ENCODE assay signal across 21 mouse cellular contexts in the genomic region with DNA sequence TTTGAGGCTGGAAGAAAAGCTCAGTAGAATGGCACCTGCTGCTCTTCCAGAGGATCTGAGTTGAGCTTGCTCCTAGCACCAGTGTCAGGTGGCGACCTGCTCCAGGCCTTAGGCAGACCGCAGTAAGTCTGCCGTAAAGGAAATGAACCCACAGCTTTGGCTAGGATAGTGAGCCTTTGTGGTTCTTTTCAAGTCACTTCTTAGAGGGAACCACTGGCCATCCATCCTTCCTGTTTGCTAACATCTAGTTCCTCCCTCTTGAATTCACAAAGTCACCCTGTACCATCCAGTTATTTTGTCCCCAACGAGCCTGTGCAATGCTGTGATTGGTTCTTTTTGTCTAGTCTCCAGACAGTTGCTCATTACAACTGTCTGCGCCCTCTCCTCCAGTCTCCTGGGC. TPM values are rescaled to one million over a fixed set of nuclear protein-coding genes. Genes with fewer than 3 reads are reported as not detected.
A peak's percentile ranks its signal among the peaks of the same experiment; 100 is the strongest.
DNase-seq lines count a peak whose midpoint lies in the region; ATAC-seq and TF ChIP-seq lines count a peak whose summit lies in the region.
"Had no signal": no experiment of that assay in that cellular context is flagged by ENCODE, and none has a peak within 500 bp of the region (broad histone marks: within the 10 kb centered on the region; RNA-seq: fewer than 3 reads in every experiment).

No protein-coding gene starts in this region.

- WGBS in heart, embryonic 12.5 days: 81% methylated on average over 5 of the region's 5 CpGs
- whole genome bisulfite sequencing in kidney, adult 2 months: 73% methylated on average over 5 of the region's 5 CpGs

- no peaks in the 10 kb centered on the region for H3K9me3 ChIP-seq in heart, embryonic 12.5 days (replicated peaks)

- no peak for DNase-seq in heart, postnatal 25 days (ENCODE audit: low spot score)
- DNase-seq in left cerebral cortex, adult 2 months (ENCODE audit: extremely low spot score in 1 of 2, low spot score in 2 of 2): no peak
- DNase-seq in left cerebral cortex, postnatal 14 days (ENCODE audit: low spot score in 2 of 2): no peak
- DNase-seq in kidney, adult 2 months: no peak
- DNase-seq: cerebellum, adult 8-10 months; embryo, embryonic 11 days; heart, adult 11 months; kidney, adult 9 months; midbrain, embryonic 14.5 days; right cerebral cortex, adult 18-20 months; thymus, postnatal 4 days had no signal

- H3K36me3 ChIP-seq in heart, embryonic 12.5 days: peaks cover 86% of the 10 kb centered on the region
- peaks cover 14% of the 10 kb centered on the region for H3K36me3 ChIP-seq in kidney, adult 2 months (ENCODE audit: control insufficient read depth, insufficient read depth, low read length)

- no peak for TF ChIP-seq CTCF in left cerebral cortex, adult 2 months (IDR thresholded peaks at IDR 0.05)
- no peak for TF ChIP-seq CTCF in kidney, adult 2 months (conservative IDR thresholded peaks at IDR 0.05; ENCODE audit: insufficient read depth, insufficient read length, low read depth, low read length)

- TF ChIP-seq POLR2A in kidney, adult 2 months (IDR thresholded peaks at IDR 0.05; ENCODE audit: low read depth, low read length): no peak

- 0 out of 2 replicates have a peak overlapping the region, but pooled peaks have one; percentile 17 for H3K4me2 ChIP-seq in heart, embryonic 12.5 days

- H3K4me1 ChIP-seq in heart, embryonic 12.5 days (replicated peaks): peaks cover 60% of the 10 kb centered on the region
- peaks cover 20% of the 10 kb centered on the region for H3K4me1 ChIP-seq in kidney, adult 2 months (ENCODE audit: control insufficient read depth, insufficient read depth, low read length)

- intact Hi-C loops in heart, postnatal 25 days (cut with DNase I): no loop called here
- intact Hi-C loops in left cerebral cortex, adult 2 months (cut with DNase I): no loop called here
- intact Hi-C loops in left cerebral cortex, postnatal 14 days (cut with DNase I): no loop called here

- ATAC-seq in heart, embryonic 12.5 days (ENCODE audit: insufficient number of reproducible peaks, low FRiP score): no peak
- peak; percentile 67 for ATAC-seq in common myeloid progenitor, adult 5-6 weeks (replicated peaks; ENCODE audit: low read depth, poor library complexity, severe bottlenecking)
- peak; percentile 27; the same call in 1 of the 2 replicates for ATAC-seq in neutrophil, adult 5-6 weeks (ENCODE audit: extremely low read depth, insufficient number of reproducible peaks, low FRiP score, poor library complexity, severe bottlenecking)
- ATAC-seq: hindbrain, embryonic 16.5 days; lung, postnatal 0 days had no signal

- 0 out of 2 replicates have a peak overlapping the region, but pooled peaks have one; percentile 14 for H3K9ac ChIP-seq in heart, embryonic 12.5 days

- H3K4me3 ChIP-seq in heart, embryonic 12.5 days: no peak overlapping the region
- H3K4me3 ChIP-seq in left cerebral cortex, adult 2 months: no peak overlapping the region
- H3K4me3 ChIP-seq in kidney, adult 2 months (ENCODE audit: insufficient read depth, low read depth, low read length): no peak overlapping the region

- H3K27me3 ChIP-seq in heart, embryonic 12.5 days (replicated peaks): no peaks in the 10 kb centered on the region
- H3K27me3 ChIP-seq in kidney, adult 2 months (replicated peaks; ENCODE audit: control insufficient read depth, insufficient read depth, low read length): no peaks in the 10 kb centered on the region

- H3K27ac ChIP-seq in heart, embryonic 12.5 days (ENCODE audit: poor library complexity, severe bottlenecking): peak overlapping the region; percentile 42; the same call in 1 of the 2 replicates
- H3K27ac ChIP-seq in left cerebral cortex, adult 2 months: peak overlapping the region; percentile 32; the same call in 1 of the 2 replicates
- H3K27ac ChIP-seq in kidney, adult 2 months (ENCODE audit: insufficient read depth, low read depth, low read length): no peak overlapping the region
- H3K27ac ChIP-seq: stomach, postnatal 0 days had no signal

RNA-seq across cellular contexts. Expression of a gene that starts 6.2 kb away (rescaled TPM):
- polyA plus RNA-seq in heart, embryonic 12.5 days (2016; fragmentation: Nextera tagmentation; extraction: Ambion mirVana): 2,142 and 2,173 TPM in 2 replicates
- total RNA-seq in heart, postnatal 25 days (2021): 100 to 1,000 TPM; 119 to 136 TPM
- total RNA-seq in left cerebral cortex, adult 2 months (2021): 100 to 1,000 TPM; 410 TPM
- 100 to 1,000 TPM; 378 to 386 TPM for total RNA-seq in left cerebral cortex, postnatal 14 days (2021)
- 176 and 200 TPM in 2 replicates for total RNA-seq in common myeloid progenitor, adult 5-6 weeks (2017)
- total RNA-seq in neutrophil, adult 5-6 weeks (2017): 334 and 375 TPM in 2 replicates
- polyA plus RNA-seq in kidney, adult 2 months (2012; rRNA removed): 630 and 636 TPM in 2 replicates

RNA-seq across cellular contexts. Expression of a gene that starts 38.7 kb away (rescaled TPM):
- 29.5 and 37.9 TPM in 2 replicates for polyA plus RNA-seq in heart, embryonic 12.5 days (2016; fragmentation: Nextera tagmentation; extraction: Ambion mirVana)
- total RNA-seq in heart, postnatal 25 days (2021): 10 to 100 TPM; 37.8 to 51.5 TPM
- total RNA-seq in left cerebral cortex, adult 2 months (2021): 100 to 1,000 TPM; 113 to 125 TPM
- total RNA-seq in left cerebral cortex, postnatal 14 days (2021): 100 to 1,000 TPM in 1 of 2 experiments, 10 to 100 TPM in 1; 95.6 to 100 TPM
- total RNA-seq in common myeloid progenitor, adult 5-6 weeks (2017): 21.2 and 45.1 TPM in 2 replicates
- total RNA-seq in neutrophil, adult 5-6 weeks (2017): 59.2 and 59.4 TPM in 2 replicates
- 45.6 and 58.8 TPM in 2 replicates for polyA plus RNA-seq in kidney, adult 2 months (2012; rRNA removed)

RNA-seq across cellular contexts. Expression of a gene that starts 41.6 kb away (rescaled TPM):
- polyA plus RNA-seq in heart, embryonic 12.5 days (2016; fragmentation: Nextera tagmentation; extraction: Ambion mirVana): not detected in 2 replicates
- total RNA-seq in heart, postnatal 25 days (2021): not detected
- not detected for total RNA-seq in left cerebral cortex, adult 2 months (2021)
- total RNA-seq in left cerebral cortex, postnatal 14 days (2021): not detected
- not detected in 2 replicates for total RNA-seq in common myeloid progenitor, adult 5-6 weeks (2017)
- total RNA-seq in neutrophil, adult 5-6 weeks (2017): not detected in 2 replicates
- not detected in 2 replicates for polyA plus RNA-seq in kidney, adult 2 months (2012; rRNA removed)
- total RNA-seq: left cerebral cortex, postnatal 25 days had no signal
- polyA plus RNA-seq: frontal cortex, adult 2 months; hindbrain, embryonic 16.5 days; liver, embryonic 11.5 days; spleen, adult 2 months; stomach, postnatal 0 days had no signal
